Mouse (Mus musculus) thymus, adult 2 months (tissue): ENCODE data around the gene Nckap5.

ENCODE experiments used
- CTCF ChIP-seq: fragments of 200-500 bp; IDR thresholded peaks from 2 replicates; pipeline ENCODE4 v1.5.1; 2012; ENCODE audit warnings: mild to moderate bottlenecking, control low read depth, low read length, moderate library complexity, borderline replicate concordance; ENCODE audit not compliant: control insufficient read depth, poor library complexity, insufficient read depth; ENCODE audit errors: extremely low read depth
- POLR2A ChIP-seq: fragments of 200-500 bp; IDR thresholded peaks from 2 replicates; pipeline ENCODE4 v1.6.1; 2012; ENCODE audit warnings: mild to moderate bottlenecking, low read length, control low read depth, moderate library complexity; ENCODE audit not compliant: control insufficient read depth, poor library complexity, insufficient read depth; ENCODE audit errors: extremely low read depth

- TF ChIP-seq POLR2A (no peak), CTCF (no peak)
These were observed 296.6 kb downstream of the Nckap5 start for GRCm38 (mm10) chr1:126534046-126534445.
